Mouse (Mus musculus): ENCODE results near the gene U2af2.
A peak's percentile ranks its signal among the peaks of the same experiment; 100 is the strongest.
"Not testable (repeated sequence)": the region's sequence is repeated elsewhere in the genome, so short reads cannot be mapped to it uniquely, and the experiment has no call there.

U2af2 gene

DNA sequence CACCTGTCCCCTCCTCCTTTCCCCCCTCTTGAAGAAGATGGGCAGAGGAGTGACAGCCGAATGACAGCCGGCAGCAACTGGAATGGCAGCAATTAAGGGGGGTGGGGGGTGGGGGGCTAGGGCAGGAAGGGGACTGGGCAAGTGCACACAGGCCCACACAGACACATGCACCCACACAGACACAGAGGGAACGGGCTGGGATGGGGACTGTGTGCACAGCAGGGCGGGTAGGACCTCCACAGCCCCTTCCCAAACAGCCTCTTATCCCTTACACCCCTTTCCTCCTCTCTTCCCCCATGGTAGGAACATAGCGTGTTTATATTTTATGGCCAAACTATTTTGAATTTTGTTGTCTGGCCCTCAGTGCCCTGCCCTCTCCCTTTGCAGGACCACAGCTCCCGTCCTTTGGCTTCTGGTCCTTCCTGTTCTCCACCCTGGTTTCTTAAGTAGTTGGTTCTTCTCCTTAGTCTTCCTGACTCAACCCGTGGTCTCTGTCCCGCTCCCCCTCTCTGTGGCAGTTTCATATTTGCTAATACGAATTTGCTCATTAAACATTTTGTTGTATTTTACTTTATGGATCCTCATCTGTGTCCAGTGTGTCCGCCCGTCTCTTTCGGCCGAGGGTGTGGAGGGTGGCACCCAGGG is 17.5 kb downstream of the U2af2 start:
- DNase-seq, result not testable (repeated sequence)

- DNase-seq, result peak; percentile 99
Observed at GRCm38 (mm10) chr7:5080010-5080751, 18.2 kb downstream of the U2af2 start, which contains the start of gene Epn1. Gene Epn1, plus strand, starts transcription at chr7:5080235.

- no peak for DNase-seq
Observed at GRCm38 (mm10) chr7:5080815-5081214, 18.9 kb downstream of the U2af2 start.

GRCm38 (mm10) chr7:5081241-5081640 is 19.3 kb downstream of the U2af2 start:
- no peak for DNase-seq

DNA sequence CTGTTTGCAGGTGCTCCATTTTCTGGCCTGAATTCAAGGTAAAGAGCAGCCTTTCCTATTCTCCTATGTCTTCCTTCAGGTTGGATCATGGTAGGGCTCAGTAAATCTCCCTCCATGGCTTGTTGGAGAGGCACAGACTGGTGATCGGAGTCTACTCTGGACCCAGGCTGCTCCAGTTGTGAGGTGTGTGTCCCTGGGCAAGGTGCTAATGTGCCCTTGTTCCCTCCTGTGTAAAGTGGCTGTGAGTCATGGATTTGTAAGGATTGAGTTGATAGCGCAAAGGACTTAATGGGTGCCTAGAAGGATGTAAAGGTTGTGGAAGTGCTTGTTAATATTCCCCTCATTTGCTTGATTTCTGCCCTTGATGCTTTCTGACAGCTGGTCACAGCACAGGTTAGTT is 20.0 kb downstream of the U2af2 start:
- no peak for DNase-seq

DNA sequence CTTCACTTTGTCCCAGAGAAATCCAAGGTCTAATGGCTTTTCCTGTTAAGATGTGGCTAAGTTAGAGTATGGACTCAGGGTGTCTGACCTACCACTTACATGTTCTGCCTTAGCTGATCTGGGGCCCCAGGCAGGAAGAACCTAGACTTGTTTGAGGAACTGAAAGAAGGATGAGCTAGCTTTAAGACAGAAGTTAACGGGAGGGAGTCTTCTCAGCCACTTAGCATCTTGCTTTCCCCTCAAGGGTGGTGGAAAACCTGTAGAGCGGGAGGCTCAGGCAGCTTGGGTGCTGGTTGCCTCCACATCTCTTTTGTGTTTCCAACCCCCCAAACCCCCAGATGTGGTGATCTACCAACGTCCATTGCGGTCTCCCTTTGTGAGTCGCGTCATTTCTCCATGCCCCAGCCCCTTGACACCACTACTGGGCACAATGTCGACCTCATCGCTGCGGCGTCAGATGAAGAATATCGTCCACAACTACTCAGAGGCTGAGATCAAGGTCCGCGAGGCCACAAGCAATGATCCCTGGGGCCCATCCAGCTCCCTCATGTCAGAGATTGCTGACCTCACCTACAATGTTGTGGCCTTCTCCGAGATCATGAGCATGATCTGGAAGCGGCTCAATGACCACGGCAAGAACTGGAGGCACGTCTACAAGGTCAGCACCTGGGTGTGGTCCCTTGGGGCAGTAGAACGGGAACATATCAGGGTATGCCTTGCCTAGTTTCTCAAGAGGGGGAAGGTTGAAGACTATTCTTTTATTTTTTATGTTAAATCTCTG is 21.6 kb downstream of the U2af2 start:
- DNase-seq, result no peak

DNA sequence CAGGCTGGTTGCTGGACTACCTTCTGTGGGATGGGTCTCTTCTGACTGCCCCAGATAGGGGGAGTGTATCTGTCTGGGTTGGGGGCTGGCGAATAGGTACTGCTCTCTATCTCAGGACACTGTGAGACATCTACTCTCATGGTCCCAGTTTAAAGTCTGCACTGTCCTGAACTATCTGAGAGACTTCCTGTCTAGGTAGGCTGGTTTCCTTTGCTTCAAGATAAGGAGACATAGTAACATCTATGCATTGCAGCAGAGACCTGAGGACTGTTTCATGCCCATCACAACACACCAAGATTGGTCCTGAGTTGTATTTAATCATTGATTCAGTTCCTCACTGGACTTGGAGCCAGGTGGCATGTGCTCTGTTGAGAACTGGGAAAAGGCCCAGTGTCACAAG is 23.6 kb downstream of the U2af2 start:
- no peak for DNase-seq

GRCm38 (mm10) chr7:5086921-5087440 is 25.0 kb downstream of the U2af2 start:
- no peak for DNase-seq

DNA sequence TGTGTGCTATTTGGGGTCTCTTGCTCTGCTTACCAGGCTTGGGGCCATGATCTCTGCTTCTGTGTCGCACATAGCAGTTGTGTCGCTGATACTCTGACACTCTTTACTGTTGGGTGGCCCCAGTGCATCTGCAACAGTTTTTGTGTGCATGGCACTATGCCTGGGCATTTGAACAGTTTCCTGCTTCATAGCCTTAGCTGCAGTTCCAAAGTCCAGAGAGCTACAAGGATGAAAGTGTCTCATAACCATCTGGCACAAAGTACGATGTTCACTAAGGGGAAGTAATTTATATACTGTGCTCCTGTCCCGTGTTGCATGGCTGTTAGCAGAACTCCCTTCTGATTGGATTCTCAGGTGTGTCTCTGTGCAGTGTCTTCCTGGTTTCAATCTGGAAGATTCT is 25.9 kb downstream of the U2af2 start:
- DNase-seq, result no peak

- no peak for DNase-seq
Observed at GRCm38 (mm10) chr7:5089853-5090252, 27.9 kb downstream of the U2af2 start.

DNA sequence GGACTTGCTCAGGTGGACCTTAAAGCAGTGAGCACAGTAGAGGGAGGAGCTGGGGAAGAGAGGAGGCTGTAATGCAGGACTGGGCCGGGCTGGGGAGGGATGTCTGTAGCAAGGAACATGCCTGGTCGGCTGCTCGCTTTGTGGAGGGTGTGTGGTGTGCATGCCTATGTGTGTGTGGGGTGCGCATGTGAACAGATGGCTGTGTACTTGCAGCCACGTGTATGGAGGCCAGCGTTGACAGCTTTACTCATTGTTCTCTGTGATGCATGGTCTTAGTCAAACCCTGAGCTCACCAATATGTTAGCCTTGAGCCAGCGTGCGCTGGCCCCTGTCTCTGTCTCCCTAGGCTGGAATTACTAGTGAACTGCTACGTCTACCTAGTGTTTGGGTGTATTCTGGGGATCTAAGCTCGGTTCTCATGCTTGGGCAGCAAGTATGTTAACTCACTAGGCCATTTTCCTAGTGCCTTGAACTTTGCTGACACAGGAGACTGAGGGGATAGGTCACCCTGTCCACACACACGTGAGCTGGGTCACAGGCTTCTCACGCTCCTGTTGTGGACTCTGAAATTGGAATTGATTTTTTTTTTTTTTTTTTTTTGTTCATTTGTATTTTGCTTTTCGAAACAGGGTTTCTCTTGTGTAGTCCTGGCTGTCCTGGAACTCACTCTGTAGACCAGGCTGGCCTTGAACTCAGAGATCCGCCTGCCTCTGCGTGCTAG is 29.2 kb downstream of the U2af2 start:
- DNase-seq, result no peak

GRCm38 (mm10) chr7:5092381-5092780 is 30.4 kb downstream of the U2af2 start:
- DNase-seq, result no peak

DNA sequence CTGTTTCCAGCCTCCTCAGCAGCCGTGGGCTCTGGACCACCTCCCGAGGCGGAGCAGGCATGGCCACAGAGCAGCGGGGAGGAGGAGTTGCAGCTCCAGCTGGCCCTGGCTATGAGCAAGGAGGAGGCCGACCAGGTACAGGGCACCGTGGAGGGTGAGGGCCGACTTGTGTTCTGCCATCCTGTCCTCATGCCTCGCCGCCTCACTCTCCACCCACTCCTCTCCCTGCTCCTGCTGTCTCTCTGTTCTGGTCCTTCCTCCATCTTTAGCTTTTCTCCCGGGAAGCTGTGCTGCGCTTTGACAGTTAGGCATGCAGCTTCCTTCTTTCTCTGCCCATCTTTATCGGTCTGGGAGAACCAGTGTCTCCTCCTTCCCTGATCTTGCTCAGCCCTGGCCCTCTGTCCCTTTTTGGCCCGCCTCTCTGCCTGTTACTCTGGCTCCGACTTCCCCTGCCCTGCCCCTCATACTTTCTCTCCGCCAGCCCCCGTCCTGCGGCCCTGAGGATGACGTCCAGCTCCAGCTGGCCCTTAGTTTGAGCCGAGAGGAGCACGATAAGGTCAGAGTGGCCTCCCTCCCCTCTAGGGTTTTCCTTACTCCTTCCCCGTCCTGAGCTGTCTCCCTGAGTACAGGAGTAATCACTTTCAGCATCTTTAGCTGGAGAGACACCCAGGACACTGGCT is 31.0 kb downstream of the U2af2 start:
- DNase-seq, result peak; percentile 66

- DNase-seq, result no peak
Observed at GRCm38 (mm10) chr7:5098769-5099168, 36.8 kb downstream of the U2af2 start.

- no peak for DNase-seq
Observed at GRCm38 (mm10) chr7:5099796-5100195, 37.9 kb downstream of the U2af2 start.

GRCm38 (mm10) chr7:5101066-5101663 is 39.2 kb downstream of the U2af2 start:
- no peak for DNase-seq

DNA sequence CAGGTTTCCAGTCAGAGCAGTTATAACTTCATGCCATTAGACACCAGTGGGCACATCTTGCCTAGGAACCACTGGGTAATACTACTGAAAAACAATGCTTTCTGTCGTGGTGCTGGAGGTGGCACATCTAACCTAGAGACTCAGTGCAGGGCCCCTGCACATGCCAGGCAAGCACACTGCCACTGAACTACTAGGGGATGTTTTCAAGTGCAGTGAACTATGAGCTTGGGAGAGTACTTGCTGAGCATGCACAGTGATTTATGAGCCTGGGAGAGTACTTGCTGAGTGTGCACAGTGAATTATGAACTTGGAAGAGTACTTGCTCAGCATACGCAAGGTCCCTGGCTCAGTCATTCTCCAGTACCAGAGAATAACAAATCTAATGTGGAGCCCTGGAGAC is 40.6 kb downstream of the U2af2 start:
- DNase-seq, result no peak

DNA sequence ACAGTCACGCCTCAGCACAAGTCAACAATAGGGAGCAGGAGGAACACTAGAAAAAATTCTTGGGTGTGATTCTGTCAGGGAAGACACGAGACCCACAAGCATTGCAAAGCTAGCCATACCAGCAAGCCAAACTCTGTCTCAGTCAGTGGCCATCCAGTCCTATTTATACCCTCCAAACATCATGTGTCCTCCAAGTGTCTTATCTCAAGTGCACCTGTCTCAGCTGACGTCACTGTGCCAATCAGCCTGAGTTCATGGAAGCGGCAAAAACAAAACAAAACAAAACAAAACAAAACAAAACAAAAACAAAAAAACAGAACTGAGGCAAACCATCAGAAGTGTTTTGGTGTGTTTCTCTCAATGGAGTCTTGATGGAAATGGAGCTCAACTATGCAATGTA is 46.3 kb downstream of the U2af2 start:
- no peak for DNase-seq

DNA sequence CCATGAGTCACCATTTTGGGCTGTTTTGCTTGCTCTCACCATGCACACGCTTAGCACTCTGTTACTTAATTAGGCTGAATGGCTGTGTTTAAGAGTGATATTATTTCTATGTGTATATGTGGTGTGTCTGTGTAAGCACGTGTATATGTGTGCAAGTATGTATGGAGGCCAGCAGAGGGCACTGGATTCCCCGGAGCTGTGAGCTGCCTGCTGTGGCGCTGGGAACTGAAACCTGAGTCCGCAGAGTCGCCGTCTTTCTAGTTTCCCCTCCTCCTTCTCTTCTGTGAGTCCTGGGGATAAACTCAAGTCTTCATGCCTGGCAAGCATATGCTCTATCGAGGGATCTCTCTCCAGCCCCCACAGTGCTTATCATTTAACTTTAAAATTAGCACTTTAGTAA is 47.4 kb downstream of the U2af2 start:
- DNase-seq, result no peak

GRCm38 (mm10) chr7:5112701-5113100 is 50.8 kb downstream of the U2af2 start:
- no peak for DNase-seq

DNA sequence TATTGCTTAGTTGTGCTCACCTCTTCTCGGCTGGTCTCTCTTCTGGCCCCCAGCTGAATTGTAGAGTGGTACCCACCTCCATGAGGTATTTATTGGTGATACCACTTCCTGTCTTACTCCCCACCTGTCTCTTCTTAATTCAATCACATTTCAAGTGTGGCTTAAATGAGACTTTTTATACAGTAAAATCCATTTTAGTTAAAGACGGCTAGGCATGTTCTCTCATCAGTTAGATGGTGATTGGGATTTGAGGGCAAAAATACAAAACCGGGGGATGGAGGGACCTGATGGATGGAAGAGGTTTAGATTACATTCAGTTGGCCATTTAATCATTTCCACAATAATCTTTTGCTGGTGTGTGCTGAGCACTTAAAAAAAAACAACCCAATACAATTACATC is 54.9 kb downstream of the U2af2 start, which contains the start of gene Rfpl4:
Gene Rfpl4 (minus strand): TSS at position 101 of the 400 bp plus-strand sequence.
- DNase-seq, result no peak

- DNase-seq, result no peak
Observed at GRCm38 (mm10) chr7:5125078-5125477, 63.1 kb downstream of the U2af2 start.
